Mouse (Mus musculus) heart, postnatal 0 days (tissue): ENCODE results near the gene Cald1. TPM values are rescaled to one million over a fixed set of nuclear protein-coding genes. Genes with fewer than 3 reads are reported as not detected.

Source experiments
- ATAC-seq: fragments of 200-750 bp; cut with Nextera tagmentation; 2 replicates; pipeline ENCODE4 v1.8.0; 2017; ENCODE audit warnings: low read depth, moderate number of reproducible peaks, moderate library complexity; ENCODE audit not compliant: insufficient read depth
- DNase-seq: peaks from one replicate; pipeline ENCODE4 v3.0.0-alpha.2; 2016; ENCODE audit warnings: low spot score
- H3K27ac ChIP-seq: fragments of 300-500 bp; sonication (generic); 2 replicates; pipeline ENCODE4 v1.5.1; 2014; ENCODE audit warnings: low read depth, mild to moderate bottlenecking
- H3K27me3 ChIP-seq: fragments of 300-500 bp; sonication (generic); 2 replicates; pipeline ENCODE4 v1.6.1; 2014; ENCODE audit warnings: low read length, mixed read lengths; ENCODE audit not compliant: control insufficient read depth, insufficient read depth
- H3K36me3 ChIP-seq: fragments of 300-500 bp; sonication (generic); replicated peaks from 2 replicates; pipeline ENCODE4 v1.6.1; 2014; ENCODE audit warnings: low read length, mixed read lengths; ENCODE audit not compliant: control insufficient read depth, insufficient read depth
- H3K4me1 ChIP-seq: fragments of 300-500 bp; sonication (generic); 2 replicates; pipeline ENCODE4 v1.6.1; 2014; ENCODE audit warnings: antibody characterized with exemption; ENCODE audit not compliant: control insufficient read depth, insufficient read depth
- H3K4me2 ChIP-seq: fragments of 300-500 bp; sonication (generic); 2 replicates; pipeline ENCODE4 v1.6.1; 2014; ENCODE audit warnings: low read depth, mild to moderate bottlenecking, low read length, moderate library complexity
- H3K4me3 ChIP-seq: fragments of 300-500 bp; sonication (generic); 2 replicates; pipeline ENCODE4 v1.5.1; 2014; ENCODE audit warnings: low read depth, low read length
- H3K9ac ChIP-seq: fragments of 300-500 bp; sonication (generic); replicated peaks from 2 replicates; pipeline ENCODE4 v1.6.1; 2014; ENCODE audit warnings: low read depth, low read length, mixed read lengths
- H3K9me3 ChIP-seq: fragments of 300-500 bp; sonication (generic); replicated peaks from 2 replicates; pipeline ENCODE4 v1.6.1; 2016; ENCODE audit warnings: low read length; ENCODE audit not compliant: control insufficient read depth
- CTCF ChIP-seq: IDR thresholded peaks from 2 replicates; pipeline ENCODE4 v1.5.1; 2016; ENCODE audit warnings: antibody characterized with exemption, control low read depth, low read depth
- EP300 ChIP-seq: IDR thresholded peaks from 2 replicates; pipeline ENCODE4 v1.6.1; 2016; ENCODE audit warnings: antibody characterized with exemption, low read depth
- WGBS: fragments of 180-500 bp; shearing (Covaris S2); extraction: QIAGEN DNeasy Blood & Tissue Kit; methylation state at CpG from one replicate; pipeline ENCODE4 v1.1.7; 2014; 5-methylcytosine and 5-hydroxymethylcytosine counted together
- polyA plus RNA-seq: library from polyadenylated mRNA; unstranded; fragments of >200 nt; fragmentation: Nextera tagmentation; extraction: Ambion mirVana; gene quantifications from 2 replicates; pipeline ENCODE4 v1.2.1, GENCODE M21; 2015
- total RNA-seq: library from RNA; depleted of rRNA; stranded (reverse); fragments of >200 nt; gene quantifications from 2 replicates; pipeline ENCODE4 v1.2.3, GENCODE M21; 2014; ENCODE audit warnings: low replicate concordance

Gene Cald1
- total and polyA plus RNA-seq, 2 experiments from 2014 or later: 56.6 to 105 TPM

DNA sequence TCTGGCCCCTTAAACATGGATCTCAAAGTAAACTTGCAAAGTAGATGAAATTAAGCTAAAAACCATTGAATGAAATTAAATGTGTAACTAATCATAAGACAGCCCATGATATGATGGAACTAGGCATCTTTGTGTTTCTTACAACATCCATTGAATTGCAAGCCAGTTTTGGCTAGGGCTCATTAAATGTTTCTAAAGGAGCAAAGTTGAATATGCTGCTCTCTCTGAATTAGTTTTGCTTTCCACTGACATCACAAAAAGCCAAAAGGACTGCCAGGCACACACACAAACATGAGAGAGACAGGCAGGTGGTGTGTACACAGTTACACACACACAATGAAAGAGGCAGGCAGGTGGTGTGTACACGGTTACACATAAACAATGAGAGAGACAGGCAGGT lies 127.4 kb downstream of the Cald1 start:
- no peak overlapping the region for H3K4me3 ChIP-seq
- DNase-seq (no peak), ATAC-seq (no peak)
- no peak overlapping the region for H3K9ac ChIP-seq
- 0 out of 2 replicates have a peak, but pooled peaks cover 3% of the 10 kb centered on the region for H3K9me3 ChIP-seq
- peaks cover 34% of the 10 kb centered on the region for H3K4me1 ChIP-seq
- WGBS: 92% methylated on average over 1 of the region's 1 CpGs
- H3K27ac ChIP-seq: no peak overlapping the region
- TF ChIP-seq EP300 (no peak), CTCF (no peak)
- H3K27me3 ChIP-seq: no peaks in the 10 kb centered on the region
- H3K36me3 ChIP-seq: peaks cover 5% of the 10 kb centered on the region; the same call in 1 of the 2 replicates
- H3K4me2 ChIP-seq: no peak overlapping the region

- DNase-seq: no peak
- 0 out of 2 replicates have a peak, but pooled peaks cover 3% of the 10 kb centered on the region for H3K9me3 ChIP-seq
- no peaks in the 10 kb centered on the region for H3K27me3 ChIP-seq
- peaks cover 9% of the 10 kb centered on the region; the same call in 1 of the 2 replicates for H3K36me3 ChIP-seq
- 81% methylated on average over 1 of the region's 1 CpGs for WGBS
- TF ChIP-seq CTCF (no peak), EP300 (no peak)
- H3K9ac ChIP-seq: no peak overlapping the region
- no peak overlapping the region for H3K4me3 ChIP-seq
- H3K4me1 ChIP-seq: peaks cover 34% of the 10 kb centered on the region
- no peak for ATAC-seq
- H3K27ac ChIP-seq: no peak overlapping the region
- no peak overlapping the region for H3K4me2 ChIP-seq
Measured at GRCm38 (mm10) chr6:34726104-34726503, 127.8 kb downstream of the Cald1 start.

- Histone ChIP-seq H3K27ac (no peak overlapping the region), H3K9me3 (0 out of 2 replicates have a peak, but pooled peaks cover 3% of the 10 kb centered on the region), H3K27me3 (no peaks in the 10 kb centered on the region), H3K4me1 (peaks cover 23% of the 10 kb centered on the region), H3K9ac (no peak overlapping the region), H3K4me2 (no peak overlapping the region), H3K4me3 (no peak overlapping the region), H3K36me3 (peaks cover 12% of the 10 kb centered on the region; the same call in 1 of the 2 replicates)
- no peak for TF ChIP-seq EP300
- no peak for TF ChIP-seq CTCF
- WGBS: 74% methylated on average over 15 of the region's 15 CpGs
- no peak for ATAC-seq
- no peak for DNase-seq
Measured at GRCm38 (mm10) chr6:34727316-34727983, 129.2 kb downstream of the Cald1 start.

- 0 out of 2 replicates have a peak overlapping the region, but pooled peaks have one; percentile 14 for H3K9ac ChIP-seq
- H3K9me3 ChIP-seq: 0 out of 2 replicates have a peak, but pooled peaks cover 2% of the 10 kb centered on the region
- peaks cover 20% of the 10 kb centered on the region for H3K4me1 ChIP-seq
- peak overlapping the region; percentile 51; the same call in 1 of the 2 replicates for H3K27ac ChIP-seq
- DNase-seq (no peak), ATAC-seq (no peak)
- H3K4me2 ChIP-seq: no peak overlapping the region
- no peaks in the 10 kb centered on the region for H3K27me3 ChIP-seq
- WGBS: 47% methylated on average over 8 of the region's 8 CpGs
- no peak for TF ChIP-seq EP300
- TF ChIP-seq CTCF: no peak
- H3K36me3 ChIP-seq: peaks cover 12% of the 10 kb centered on the region; the same call in 1 of the 2 replicates
- no peak overlapping the region for H3K4me3 ChIP-seq
Measured at GRCm38 (mm10) chr6:34729449-34730151, 131.3 kb downstream of the Cald1 start.

DNA sequence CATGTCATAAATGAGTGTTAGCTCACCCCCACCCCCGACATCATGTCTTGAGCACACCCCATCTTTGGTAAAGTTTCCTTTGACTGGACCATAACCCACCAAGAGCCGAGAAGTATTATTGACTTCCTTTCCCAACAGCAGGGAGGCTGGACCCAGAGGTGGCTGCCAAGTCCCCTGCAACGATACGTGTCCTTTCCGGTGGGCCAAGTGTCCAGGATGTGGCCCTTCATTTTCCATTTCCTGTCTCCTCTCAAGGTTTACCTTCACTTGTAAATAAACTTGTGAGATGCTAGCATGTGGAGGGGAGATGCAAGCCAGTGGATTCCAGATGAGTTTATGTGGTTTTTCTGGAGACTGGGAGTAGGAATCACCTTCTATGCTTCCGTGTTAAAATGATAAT lies 132.7 kb downstream of the Cald1 start:
- no peak overlapping the region for H3K4me3 ChIP-seq
- no peak overlapping the region for H3K9ac ChIP-seq
- H3K36me3 ChIP-seq: 0 out of 2 replicates have a peak, but pooled peaks cover 7% of the 10 kb centered on the region
- no peaks in the 10 kb centered on the region for H3K27me3 ChIP-seq
- peaks cover 24% of the 10 kb centered on the region for H3K4me1 ChIP-seq
- 65% methylated on average over 6 of the region's 6 CpGs for WGBS
- no peaks in the 10 kb centered on the region for H3K9me3 ChIP-seq
- H3K27ac ChIP-seq: no peak overlapping the region
- TF ChIP-seq EP300 (no peak), CTCF (no peak)
- ATAC-seq (no peak), DNase-seq (no peak)
- H3K4me2 ChIP-seq: no peak overlapping the region
